Mouse (Mus musculus) lung, adult 2 months (tissue): ENCODE data around the gene Col6a6.
"Not testable (repeated sequence)": the region's sequence is repeated elsewhere in the genome, so short reads cannot be mapped to it uniquely, and the experiment has no call there.

Experiments
- CTCF ChIP-seq: fragments of 200-500 bp; IDR thresholded peaks from 2 replicates; pipeline ENCODE4 v1.5.1; 2011; ENCODE audit warnings: mild to moderate bottlenecking, low read length, control low read depth; ENCODE audit not compliant: insufficient read depth
- POLR2A ChIP-seq: fragments of 200-500 bp; IDR thresholded peaks from 2 replicates; pipeline ENCODE4 v1.6.1; 2011; ENCODE audit warnings: low read depth, mild to moderate bottlenecking, control low read depth, low read length, borderline replicate concordance; ENCODE audit errors: extremely low read depth

- TF ChIP-seq CTCF, POLR2A: not testable (repeated sequence)
Measured at GRCm38 (mm10) chr9:105641377-105641776, 186.6 kb downstream of the Col6a6 start.
